Mouse (Mus musculus) G1E-ER4 (cell line): ENCODE results near the gene Car4. TPM values are rescaled to one million over a fixed set of nuclear protein-coding genes. Genes with fewer than 3 reads are reported as not detected.

Source experiments
- GATA1 ChIP-seq: IDR thresholded peaks from one replicate; pipeline ENCODE4 v1.8.0; 2012; ENCODE audit warnings: low read length, inconsistent platforms
- polyA plus RNA-seq: library from polyadenylated mRNA; stranded (reverse); fragments of >175 nt; gene quantifications from 2 replicates; pipeline ENCODE4 v1.2.3, GENCODE M21; 2012

Car4 gene
- polyA plus RNA-seq, result not detected in 2 replicates

- no peak for TF ChIP-seq GATA1
Measured at GRCm38 (mm10) chr11:84957591-84958270, at the start of gene Car4. Car4 (plus strand) TSS chr11:84957786.

- TF ChIP-seq GATA1, result no peak
Measured at GRCm38 (mm10) chr11:84908480-84908879, 49.1 kb upstream of the Car4 start.

- no peak for TF ChIP-seq GATA1
Measured at GRCm38 (mm10) chr11:84910411-84910810, 47.2 kb upstream of the Car4 start.

GRCm38 (mm10) chr11:84914673-84915072, 42.9 kb upstream of the Car4 start:
- no peak for TF ChIP-seq GATA1

- TF ChIP-seq GATA1, result no peak
Measured at GRCm38 (mm10) chr11:84916053-84916702, 41.4 kb upstream of the Car4 start, which contains the start of gene Znhit3. Znhit3 (minus strand) TSS chr11:84916366.

- TF ChIP-seq GATA1, result no peak
Measured at GRCm38 (mm10) chr11:84916703-84917300, 40.8 kb upstream of the Car4 start.

GRCm38 (mm10) chr11:84918425-84918824, 39.2 kb upstream of the Car4 start:
- TF ChIP-seq GATA1, result no peak

- TF ChIP-seq GATA1, result no peak
Measured at GRCm38 (mm10) chr11:84919276-84919675, 38.3 kb upstream of the Car4 start.

GRCm38 (mm10) chr11:84919951-84920350, 37.6 kb upstream of the Car4 start:
- TF ChIP-seq GATA1, result no peak

- TF ChIP-seq GATA1, result no peak
Measured at GRCm38 (mm10) chr11:84920981-84921380, 36.6 kb upstream of the Car4 start.

- TF ChIP-seq GATA1, result no peak
Measured at GRCm38 (mm10) chr11:84932261-84932660, 25.3 kb upstream of the Car4 start.

- TF ChIP-seq GATA1, result no peak
Measured at GRCm38 (mm10) chr11:84939508-84940053, 18.0 kb upstream of the Car4 start.

- no peak for TF ChIP-seq GATA1
Measured at GRCm38 (mm10) chr11:84940140-84940539, 17.4 kb upstream of the Car4 start.

GRCm38 (mm10) chr11:84943948-84944347, 13.6 kb upstream of the Car4 start:
- TF ChIP-seq GATA1, result no peak

- no peak for TF ChIP-seq GATA1
Measured at GRCm38 (mm10) chr11:84944639-84945435, 12.7 kb upstream of the Car4 start.
